Mouse (Mus musculus): ENCODE data around the gene Txndc15.

Gene Txndc15

GRCm38 (mm10) chr13:55730716-55731115 is 16.3 kb downstream of the Txndc15 start:
- DNase-seq (ENCODE audit: low spot score in 2 of 2) = no peak

- no peak for DNase-seq (ENCODE audit: low spot score in 2 of 2)
Measured at GRCm38 (mm10) chr13:55732121-55732520, 17.7 kb downstream of the Txndc15 start.

GRCm38 (mm10) chr13:55733628-55734502 is 19.4 kb downstream of the Txndc15 start:
- DNase-seq (ENCODE audit: low spot score in 2 of 2) = no peak

GRCm38 (mm10) chr13:55737885-55738284 is 23.4 kb downstream of the Txndc15 start:
- no peak for DNase-seq (ENCODE audit: low spot score in 2 of 2)

- DNase-seq (ENCODE audit: low spot score in 2 of 2) = no peak
Measured at GRCm38 (mm10) chr13:55742306-55742705, 27.9 kb downstream of the Txndc15 start.

GRCm38 (mm10) chr13:55754380-55754779 is 39.9 kb downstream of the Txndc15 start:
- no peak for DNase-seq (ENCODE audit: low spot score in 2 of 2)

GRCm38 (mm10) chr13:55756789-55757188 is 42.3 kb downstream of the Txndc15 start:
- DNase-seq (ENCODE audit: low spot score in 2 of 2) = no peak

- no peak for DNase-seq (ENCODE audit: low spot score in 2 of 2)
Measured at GRCm38 (mm10) chr13:55757645-55758044, 43.2 kb downstream of the Txndc15 start.

GRCm38 (mm10) chr13:55760576-55760975 is 46.1 kb downstream of the Txndc15 start:
- no peak for DNase-seq (ENCODE audit: low spot score in 2 of 2)

- DNase-seq (ENCODE audit: low spot score in 2 of 2) = no peak
Measured at GRCm38 (mm10) chr13:55761486-55761885, 47.0 kb downstream of the Txndc15 start.

- DNase-seq (ENCODE audit: low spot score in 2 of 2) = no peak
Measured at GRCm38 (mm10) chr13:55774352-55774751, 59.9 kb downstream of the Txndc15 start.

GRCm38 (mm10) chr13:55775056-55775455 is 60.6 kb downstream of the Txndc15 start:
- DNase-seq (ENCODE audit: low spot score in 2 of 2) = no peak
